Mouse (Mus musculus) C2C12 (cell line): ENCODE results near the gene Pcdh19. TPM values are rescaled to one million over a fixed set of nuclear protein-coding genes. Genes with fewer than 3 reads are reported as not detected.

Experiments
- H3K27me3 ChIP-seq: one replicate; pipeline ENCODE4 v1.6.1; 2011; ENCODE audit not compliant: control insufficient read depth, insufficient read depth, insufficient read length
- H3K36me3 ChIP-seq: one replicate; pipeline ENCODE4 v1.6.1; 2011; ENCODE audit not compliant: control insufficient read depth, insufficient read depth
- H3K4me3 ChIP-seq: one replicate; pipeline ENCODE4 v1.5.1; 2011; ENCODE audit warnings: mild to moderate bottlenecking, control low read depth; ENCODE audit not compliant: poor library complexity, insufficient read depth, severe bottlenecking
- H3K79me2 ChIP-seq: one replicate; pipeline ENCODE4 v1.6.1; 2011; ENCODE audit not compliant: control insufficient read depth, insufficient read depth
- H3K79me3 ChIP-seq: one replicate; pipeline ENCODE4 v1.6.1; 2011; ENCODE audit warnings: low read depth, control low read depth
- H3ac ChIP-seq: one replicate; pipeline ENCODE3; 2011; ENCODE audit warnings: low read depth; ENCODE audit not compliant: control insufficient read depth, insufficient read length
- CEBPB ChIP-seq: IDR thresholded peaks from one replicate; pipeline ENCODE4 v1.6.1; 2011; ENCODE audit warnings: low read depth, mild to moderate bottlenecking, control low read depth, moderate library complexity
- CTCF ChIP-seq: IDR thresholded peaks from one replicate; pipeline ENCODE4 v1.5.1; 2011; ENCODE audit not compliant: control insufficient read depth, insufficient read depth, insufficient read length
- FOSL1 ChIP-seq: IDR thresholded peaks from one replicate; pipeline ENCODE4 v1.8.0; 2011; ENCODE audit warnings: mild to moderate bottlenecking, low read length; ENCODE audit not compliant: poor library complexity, insufficient read depth, severe bottlenecking
- MAX ChIP-seq: IDR thresholded peaks from one replicate; pipeline ENCODE4 v1.6.1; 2011; ENCODE audit warnings: mild to moderate bottlenecking, control low read depth
- MYOD1 ChIP-seq: IDR thresholded peaks from one replicate; pipeline ENCODE4 v1.6.1; 2011; ENCODE audit warnings: low read depth; ENCODE audit not compliant: control insufficient read depth, insufficient read length
- MYOG ChIP-seq: IDR thresholded peaks from one replicate; pipeline ENCODE4 v1.6.1; 2011; ENCODE audit not compliant: control insufficient read depth, insufficient read length; ENCODE audit errors: extremely low read depth
- USF1 ChIP-seq: IDR thresholded peaks from one replicate; pipeline ENCODE4 v1.6.1; 2011; ENCODE audit warnings: low read depth, mild to moderate bottlenecking, control low read depth, moderate library complexity
- polyA plus RNA-seq: library from polyadenylated mRNA; unstranded; fragments of >200 nt; fragmentation: generic; extraction: Trizol; gene quantifications from one replicate; pipeline ENCODE4 v1.2.1, GENCODE M21; 2012; ENCODE audit warnings: missing spikeins

The Pcdh19 gene
- polyA plus RNA-seq, 1 experiment = 8.8 TPM

DNA sequence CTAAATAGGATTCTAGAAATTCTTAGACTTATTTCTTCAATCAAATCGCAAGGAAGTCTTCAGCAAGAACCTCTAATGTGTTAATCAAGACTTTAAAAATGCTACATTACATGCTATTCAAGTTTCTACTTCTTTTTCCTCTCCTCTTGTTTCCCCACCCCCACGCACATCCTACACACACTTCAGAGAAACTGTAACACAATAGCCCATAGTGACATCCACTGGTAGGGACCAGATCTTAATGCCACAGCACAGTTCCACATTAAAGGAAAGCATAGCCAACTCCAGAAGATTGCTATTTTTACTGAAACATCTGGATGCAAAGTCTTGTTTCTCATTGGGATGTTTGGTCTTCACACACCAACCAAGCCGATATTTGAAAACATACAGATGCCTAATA, 4.8 kb downstream of the Pcdh19 start:
- TF ChIP-seq MAX (no peak), CTCF (no peak), USF1 (no peak), MYOG (no peak), CEBPB (no peak), FOSL1 (no peak), MYOD1 (no peak)
- peaks cover 18% of the 10 kb centered on the region for H3K36me3 ChIP-seq
- H3ac ChIP-seq = no peak overlapping the region
- peak overlapping the region; percentile 21 for H3K4me3 ChIP-seq
- H3K79me3 ChIP-seq = peaks cover 65% of the 10 kb centered on the region
- no peaks in the 10 kb centered on the region for H3K27me3 ChIP-seq
- H3K79me2 ChIP-seq = peaks cover 95% of the 10 kb centered on the region

DNA sequence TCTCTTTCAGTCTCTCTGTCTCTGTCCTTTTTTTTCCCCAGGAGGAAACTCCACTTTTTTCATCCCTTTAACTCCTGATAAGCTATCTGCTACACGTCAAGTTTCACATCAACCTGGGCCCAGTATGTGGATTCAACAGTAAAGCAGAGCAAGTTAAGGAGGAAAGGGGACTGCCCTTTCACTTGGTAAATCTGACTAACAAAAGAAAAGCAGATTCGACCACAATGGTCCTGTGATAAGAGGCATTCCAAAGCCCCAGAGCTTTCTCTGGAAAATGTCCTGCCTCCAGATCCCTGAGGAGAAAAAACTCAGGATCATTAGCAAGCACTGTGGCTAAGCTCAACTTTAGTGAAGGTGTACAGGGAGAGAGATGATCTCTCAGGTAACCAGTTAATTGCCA, 13.7 kb downstream of the Pcdh19 start:
- H3K79me2 ChIP-seq = peaks cover 85% of the 10 kb centered on the region
- peaks cover 60% of the 10 kb centered on the region for H3K79me3 ChIP-seq
- H3K4me3 ChIP-seq = no peak overlapping the region
- H3K27me3 ChIP-seq = no peaks in the 10 kb centered on the region
- no peak overlapping the region for H3ac ChIP-seq
- H3K36me3 ChIP-seq = peaks cover 12% of the 10 kb centered on the region
- TF ChIP-seq MYOD1 (no peak), CEBPB (no peak), MAX (no peak), CTCF (no peak), USF1 (no peak)

DNA sequence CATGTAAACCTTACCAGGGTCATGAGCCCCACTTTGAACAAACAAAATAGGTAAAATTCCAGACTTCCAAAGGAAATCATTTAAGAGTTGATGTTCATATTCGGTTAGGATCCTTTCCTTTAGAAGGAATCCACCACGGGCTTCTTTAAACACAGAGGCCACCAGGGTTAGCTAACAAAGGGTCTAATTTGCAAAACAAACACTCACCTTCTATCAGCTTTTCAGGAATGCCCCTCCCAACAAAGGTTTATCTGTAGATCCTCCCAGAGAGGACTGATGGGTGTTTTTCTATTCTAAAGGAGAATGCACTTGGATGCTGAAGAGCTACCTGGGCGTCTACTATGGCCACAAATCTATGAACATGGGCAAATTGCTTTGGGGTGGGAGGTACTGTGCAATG, 15.0 kb downstream of the Pcdh19 start:
- Histone ChIP-seq H3K36me3 (peaks cover 6% of the 10 kb centered on the region), H3ac (no peak overlapping the region), H3K27me3 (no peaks in the 10 kb centered on the region), H3K4me3 (no peak overlapping the region), H3K79me3 (peaks cover 53% of the 10 kb centered on the region), H3K79me2 (peaks cover 72% of the 10 kb centered on the region)
- TF ChIP-seq FOSL1 (no peak), CTCF (no peak), MAX (no peak), CEBPB (no peak), USF1 (no peak), MYOD1 (no peak), MYOG (no peak)

DNA sequence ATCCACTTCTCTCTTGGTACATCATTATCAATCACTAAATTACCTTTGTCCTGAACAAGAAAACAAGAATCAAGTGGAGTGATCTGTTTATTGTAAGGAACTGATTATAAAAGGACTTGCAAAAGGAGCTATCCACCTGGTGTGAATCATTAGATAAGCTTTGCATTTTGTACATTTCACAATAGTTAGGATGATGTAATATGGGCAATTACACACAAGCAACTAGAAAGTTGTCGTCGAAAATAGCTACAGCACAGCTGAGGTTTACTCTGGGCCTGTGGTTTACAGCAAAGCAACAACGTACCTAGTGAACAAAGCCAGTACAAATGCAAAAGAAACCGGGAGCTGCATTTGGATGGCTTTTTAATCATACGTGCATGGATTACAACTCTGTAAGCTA, 28.7 kb downstream of the Pcdh19 start:
- H3K4me3 ChIP-seq = no peak overlapping the region
- H3ac ChIP-seq = no peak overlapping the region
- no peak for TF ChIP-seq MYOD1
- TF ChIP-seq USF1 = no peak
- peak; percentile 75 for TF ChIP-seq CEBPB
- TF ChIP-seq FOSL1 = no peak
- TF ChIP-seq CTCF = no peak
- no peak for TF ChIP-seq MYOG
- H3K27me3 ChIP-seq = no peaks in the 10 kb centered on the region
- no peaks in the 10 kb centered on the region for H3K36me3 ChIP-seq
- peaks cover 10% of the 10 kb centered on the region for H3K79me3 ChIP-seq
- peaks cover 40% of the 10 kb centered on the region for H3K79me2 ChIP-seq

DNA sequence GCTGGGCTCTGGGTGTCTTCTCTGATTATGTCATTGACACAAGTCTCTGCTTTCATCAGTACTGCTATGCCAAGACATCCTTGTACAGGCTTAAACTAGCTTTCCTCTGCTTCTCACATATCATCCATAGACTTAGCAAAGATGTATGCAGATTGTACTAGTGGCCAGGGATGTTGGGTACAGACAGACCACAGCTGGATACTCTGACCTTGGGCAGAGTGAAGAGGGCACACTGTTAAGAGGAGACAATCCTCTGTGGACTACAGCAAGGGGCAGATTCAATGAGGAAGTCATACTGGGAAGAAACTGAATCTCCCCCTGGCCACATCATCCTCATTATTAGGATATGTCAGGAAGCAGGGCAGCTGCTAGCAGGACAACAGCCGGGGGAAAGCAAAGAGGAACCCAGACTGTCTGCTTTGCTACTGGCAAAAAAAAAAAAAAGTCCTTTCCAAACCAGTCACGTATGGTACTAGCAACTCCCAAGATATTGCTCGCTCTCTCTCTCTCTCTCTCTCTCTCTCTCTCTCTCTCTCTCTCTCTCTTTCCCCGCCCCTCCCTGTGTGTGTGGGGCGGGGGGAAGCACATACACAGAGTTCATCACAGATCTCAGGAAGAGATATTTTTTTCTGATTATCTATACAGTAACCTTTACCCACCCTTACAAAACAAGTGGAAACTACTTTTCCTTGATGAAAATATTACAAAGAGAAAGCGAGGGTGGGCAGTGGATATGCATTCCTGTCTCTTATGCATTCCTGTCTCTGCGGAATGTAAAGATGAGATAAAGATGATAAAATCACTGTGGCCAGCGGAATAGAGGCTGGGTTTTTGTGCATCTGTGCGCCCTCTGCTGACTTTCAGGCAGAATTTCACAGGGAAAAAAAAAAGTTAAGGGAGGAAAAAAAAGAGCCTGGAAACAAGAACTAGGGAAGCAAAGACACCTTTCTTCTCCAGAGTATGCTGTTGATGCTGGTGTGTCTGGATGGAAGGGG, 31.2 kb downstream of the Pcdh19 start:
- TF ChIP-seq USF1 = no peak
- no peak for TF ChIP-seq MYOG
- peak; percentile 36 for TF ChIP-seq MYOD1
- no peak for TF ChIP-seq FOSL1
- TF ChIP-seq MAX = no peak
- TF ChIP-seq CTCF = no peak
- TF ChIP-seq CEBPB = no peak
- Histone ChIP-seq H3K79me3 (peaks cover 9% of the 10 kb centered on the region), H3K4me3 (no peak overlapping the region), H3K27me3 (no peaks in the 10 kb centered on the region), H3K79me2 (peaks cover 48% of the 10 kb centered on the region), H3ac (no peak overlapping the region), H3K36me3 (no peaks in the 10 kb centered on the region)
